Mouse (Mus musculus): ENCODE results near the gene Gck. TPM values are rescaled to one million over a fixed set of nuclear protein-coding genes. Genes with fewer than 3 reads are reported as not detected.

Gene Gck
- polyA plus RNA-seq, 1 experiment from 2014 or later = 3.9 TPM

DNA sequence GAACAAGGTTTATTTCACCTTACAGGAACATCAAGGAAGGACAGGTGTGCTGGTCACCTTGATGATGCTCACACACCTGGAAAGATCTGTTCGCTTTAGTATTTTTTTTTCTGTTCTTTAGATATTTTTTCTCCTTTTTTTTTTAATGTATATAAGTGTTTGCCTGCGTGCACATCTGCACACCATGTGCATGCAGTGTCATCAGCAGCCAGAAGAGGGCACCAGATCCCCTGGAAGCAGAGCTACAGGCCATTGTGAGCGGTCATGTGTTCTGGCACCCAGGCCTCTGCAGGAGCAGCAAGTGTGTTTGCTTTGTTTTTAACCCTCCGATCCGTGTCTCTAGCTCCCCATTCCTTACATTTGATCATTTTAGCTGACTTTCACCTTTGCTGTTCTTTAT, 70.0 kb downstream of the Gck start:
- WGBS = 40% methylated on average over 5 of the region's 5 CpGs
- peak; percentile 61 for DNase-seq (ENCODE audit: low spot score)
- ATAC-seq (ENCODE audit: low FRiP score) = no peak

DNA sequence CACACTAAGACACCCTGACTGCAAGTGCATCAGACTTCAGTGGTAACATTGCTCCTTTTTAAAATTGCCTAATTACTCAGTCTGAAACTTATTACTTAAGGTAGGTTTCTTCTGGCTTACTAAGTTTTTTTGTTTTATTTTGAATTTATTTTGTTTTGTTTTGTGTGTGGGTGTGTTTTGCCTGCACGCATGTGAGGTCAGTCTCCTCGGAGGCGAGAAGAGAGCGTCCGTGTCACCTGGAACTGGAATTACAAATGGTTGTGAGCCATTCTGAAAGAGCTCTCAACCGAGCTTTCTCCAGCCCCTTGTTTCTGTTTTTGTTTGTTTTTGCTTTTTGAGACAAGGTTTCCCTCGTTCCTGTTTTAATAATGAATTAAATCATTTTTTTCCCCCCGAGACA, 71.2 kb downstream of the Gck start:
- 39% methylated on average over 8 of the region's 8 CpGs for WGBS
- no peak for DNase-seq (ENCODE audit: low spot score)
- H3K36me3 ChIP-seq (replicated peaks; ENCODE audit: control insufficient read depth, insufficient read depth) = peaks cover 12% of the 10 kb centered on the region; the same call in 1 of the 2 replicates

More for the DNA sequence above, 70.0 kb downstream of the Gck start:
- Histone ChIP-seq H3K4me1 (replicated peaks; ENCODE audit: control insufficient read depth, insufficient read depth, low read length) (peaks cover 17% of the 10 kb centered on the region), H3K27me3 (ENCODE audit: control insufficient read depth, insufficient read depth, low read length) (no peaks in the 10 kb centered on the region), H3K9ac (no peak overlapping the region), H3K9me3 (ENCODE audit: control insufficient read depth, low read length) (no peaks in the 10 kb centered on the region), H3K4me3 (replicated peaks; ENCODE audit: low read length) (no peak overlapping the region), H3K36me3 (replicated peaks; ENCODE audit: control insufficient read depth, insufficient read depth) (0 out of 2 replicates have a peak, but pooled peaks cover under 1% of the 10 kb centered on the region), H3K4me2 (replicated peaks) (no peak overlapping the region), H3K27ac (no peak overlapping the region)

DNA sequence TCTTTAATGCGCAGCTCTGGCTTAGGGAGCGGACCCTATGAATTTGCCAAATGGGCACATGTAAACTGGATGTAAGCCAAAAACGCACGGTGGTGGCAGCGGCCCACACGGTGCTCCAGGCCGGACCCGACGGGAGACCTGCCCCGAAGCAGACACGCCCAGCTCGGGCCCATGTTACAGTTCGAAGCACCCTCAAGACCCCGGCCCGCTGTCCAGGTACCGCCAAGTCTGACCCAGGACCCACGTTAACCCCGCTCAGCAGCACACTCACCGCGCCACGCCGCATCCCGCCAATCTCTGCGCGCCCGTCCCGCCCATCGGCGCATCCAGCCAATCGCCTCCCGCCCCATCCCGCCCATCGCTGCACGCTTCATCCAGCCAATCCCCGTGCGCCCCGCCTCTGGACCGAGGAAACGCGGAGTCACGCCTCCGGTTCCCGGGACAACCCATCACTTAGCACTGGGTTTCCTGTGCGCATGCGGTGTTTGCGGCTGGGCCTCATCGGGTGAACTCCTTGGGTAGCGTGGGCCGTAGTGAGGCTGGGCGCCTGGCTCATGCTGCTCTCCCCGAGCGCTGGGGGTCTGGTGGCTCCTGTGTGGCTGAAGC, 71.9 kb downstream of the Gck start, which contains the start of gene Pold2:
TSS of gene Pold2 (minus strand) at position 372 of the 606 bp plus-strand sequence.
- H3K27me3 ChIP-seq (ENCODE audit: control insufficient read depth, insufficient read depth, low read length) = no peaks in the 10 kb centered on the region
- peak within 1 kb of the TSS; percentile 70 for H3K9ac ChIP-seq
- peak; percentile 99 for ATAC-seq (ENCODE audit: low FRiP score)
- H3K36me3 ChIP-seq (replicated peaks; ENCODE audit: control insufficient read depth, insufficient read depth) = peaks cover 18% of the 10 kb centered on the region
- peak within 1 kb of the TSS; percentile 76 for H3K4me3 ChIP-seq (replicated peaks; ENCODE audit: low read length)
- under 1% methylated on average over 51 of the region's 52 CpGs for WGBS
- peaks cover 17% of the 10 kb centered on the region for H3K4me1 ChIP-seq (replicated peaks; ENCODE audit: control insufficient read depth, insufficient read depth, low read length)
- DNase-seq (ENCODE audit: low spot score) = peak; percentile 96
- no peaks in the 10 kb centered on the region for H3K9me3 ChIP-seq (ENCODE audit: control insufficient read depth, low read length)
- H3K27ac ChIP-seq = peak within 1 kb of the TSS; percentile 92
- H3K4me2 ChIP-seq (replicated peaks) = peak within 1 kb of the TSS; percentile 74

More for the DNA sequence above, 71.2 kb downstream of the Gck start:
- H3K9me3 ChIP-seq (ENCODE audit: control insufficient read depth, low read length) = no peaks in the 10 kb centered on the region
- H3K4me3 ChIP-seq (replicated peaks; ENCODE audit: low read length) = peak overlapping the region; percentile 76
- ATAC-seq (ENCODE audit: low FRiP score) = no peak
- H3K27me3 ChIP-seq (ENCODE audit: control insufficient read depth, insufficient read depth, low read length) = no peaks in the 10 kb centered on the region
- H3K9ac ChIP-seq = peak overlapping the region; percentile 70
- peak overlapping the region; percentile 74 for H3K4me2 ChIP-seq (replicated peaks)
- H3K27ac ChIP-seq = peak overlapping the region; percentile 92
- peaks cover 17% of the 10 kb centered on the region for H3K4me1 ChIP-seq (replicated peaks; ENCODE audit: control insufficient read depth, insufficient read depth, low read length)

DNA sequence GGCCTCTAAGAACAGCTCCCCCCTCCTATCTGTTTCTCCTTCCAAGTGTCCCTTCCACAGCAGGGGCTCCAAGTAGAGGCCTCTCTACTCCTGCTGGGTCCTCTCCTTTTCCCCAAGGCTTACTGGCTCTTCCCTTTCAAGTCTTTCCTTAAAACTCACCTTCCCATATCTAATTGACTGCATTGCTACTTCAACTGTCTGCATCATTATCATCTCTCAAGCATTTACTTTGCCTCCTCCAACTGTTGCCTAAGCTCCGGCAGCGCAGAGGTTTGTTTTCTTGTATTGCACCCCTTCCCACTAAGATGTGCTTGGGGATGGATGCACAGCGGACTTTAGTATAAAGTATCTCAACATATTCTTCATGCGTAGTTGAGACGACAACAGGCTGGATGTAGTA, 72.5 kb downstream of the Gck start:
- Histone ChIP-seq H3K27ac (no peak overlapping the region), H3K9me3 (ENCODE audit: control insufficient read depth, low read length) (no peaks in the 10 kb centered on the region), H3K9ac (peak overlapping the region; percentile 64), H3K4me3 (replicated peaks; ENCODE audit: low read length) (peak overlapping the region; percentile 76), H3K4me2 (replicated peaks) (peak overlapping the region; percentile 74), H3K27me3 (ENCODE audit: control insufficient read depth, insufficient read depth, low read length) (no peaks in the 10 kb centered on the region), H3K4me1 (replicated peaks; ENCODE audit: control insufficient read depth, insufficient read depth, low read length) (peaks cover 17% of the 10 kb centered on the region), H3K36me3 (replicated peaks; ENCODE audit: control insufficient read depth, insufficient read depth) (peaks cover 24% of the 10 kb centered on the region)
- WGBS = 9% methylated on average over 5 of the region's 5 CpGs
- DNase-seq (ENCODE audit: low spot score) = no peak
- no peak for ATAC-seq (ENCODE audit: low FRiP score)

DNA sequence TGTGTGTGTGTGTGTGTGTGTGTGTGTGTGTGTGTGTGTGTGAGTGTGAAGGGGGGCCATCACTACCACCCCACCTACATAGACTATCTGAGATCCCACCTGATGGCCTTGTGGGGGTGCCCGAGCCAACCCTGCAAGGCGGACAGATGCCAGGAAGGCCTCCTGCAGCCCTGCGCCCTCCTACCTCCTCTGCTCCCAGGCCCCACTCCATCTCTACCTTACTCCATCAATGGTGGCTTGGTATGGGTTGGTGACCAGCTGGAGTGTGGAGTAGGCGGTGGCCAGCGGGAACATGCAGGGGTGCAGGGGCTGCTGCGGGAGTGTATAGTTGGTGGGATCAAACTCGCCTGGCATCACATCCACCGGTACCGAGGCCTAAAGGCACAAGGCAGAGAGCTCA, 76.7 kb downstream of the Gck start:
- WGBS = 96% methylated on average over 9 of the region's 9 CpGs

DNA sequence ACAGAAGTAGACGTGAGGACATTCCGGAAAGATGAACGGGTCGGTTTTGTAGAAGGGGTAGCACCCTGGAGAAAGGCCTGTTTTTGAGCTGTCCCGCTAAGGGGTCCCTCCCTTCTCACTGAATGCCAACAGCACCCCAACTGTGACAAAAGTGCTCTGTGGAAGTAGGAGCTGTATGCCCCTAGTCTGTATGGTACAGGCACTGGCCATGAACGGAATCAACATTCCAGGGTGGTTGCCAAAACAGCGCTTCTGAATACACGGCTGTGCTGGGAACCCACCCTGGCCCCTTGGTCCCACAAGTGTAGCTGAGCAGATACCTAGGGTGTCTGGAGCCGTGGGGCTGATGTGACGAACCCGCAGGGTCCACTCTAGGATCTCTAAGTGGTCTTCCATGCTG, 77.2 kb downstream of the Gck start:
- no peak overlapping the region for H3K4me3 ChIP-seq (replicated peaks; ENCODE audit: low read length)
- no peaks in the 10 kb centered on the region for H3K9me3 ChIP-seq (ENCODE audit: control insufficient read depth, low read length)
- no peak for ATAC-seq (ENCODE audit: low FRiP score)
- peaks cover 44% of the 10 kb centered on the region for H3K36me3 ChIP-seq (replicated peaks; ENCODE audit: control insufficient read depth, insufficient read depth)
- no peak overlapping the region for H3K4me2 ChIP-seq (replicated peaks)
- no peak overlapping the region for H3K9ac ChIP-seq
- H3K27ac ChIP-seq = no peak overlapping the region
- 95% methylated on average over 11 of the region's 11 CpGs for WGBS
- no peak for DNase-seq (ENCODE audit: low spot score)
- peaks cover 9% of the 10 kb centered on the region; the same call in 1 of the 2 replicates for H3K4me1 ChIP-seq (replicated peaks; ENCODE audit: control insufficient read depth, insufficient read depth, low read length)
- H3K27me3 ChIP-seq (ENCODE audit: control insufficient read depth, insufficient read depth, low read length) = no peaks in the 10 kb centered on the region

More for the DNA sequence above, 76.7 kb downstream of the Gck start:
- Histone ChIP-seq H3K4me2 (replicated peaks) (no peak overlapping the region), H3K9ac (no peak overlapping the region), H3K36me3 (replicated peaks; ENCODE audit: control insufficient read depth, insufficient read depth) (peaks cover 44% of the 10 kb centered on the region), H3K27ac (no peak overlapping the region), H3K27me3 (ENCODE audit: control insufficient read depth, insufficient read depth, low read length) (no peaks in the 10 kb centered on the region), H3K4me1 (replicated peaks; ENCODE audit: control insufficient read depth, insufficient read depth, low read length) (peaks cover 9% of the 10 kb centered on the region; the same call in 1 of the 2 replicates), H3K4me3 (replicated peaks; ENCODE audit: low read length) (no peak overlapping the region), H3K9me3 (ENCODE audit: control insufficient read depth, low read length) (no peaks in the 10 kb centered on the region)
- ATAC-seq (ENCODE audit: low FRiP score) (no peak), DNase-seq (ENCODE audit: low spot score) (no peak)

DNA sequence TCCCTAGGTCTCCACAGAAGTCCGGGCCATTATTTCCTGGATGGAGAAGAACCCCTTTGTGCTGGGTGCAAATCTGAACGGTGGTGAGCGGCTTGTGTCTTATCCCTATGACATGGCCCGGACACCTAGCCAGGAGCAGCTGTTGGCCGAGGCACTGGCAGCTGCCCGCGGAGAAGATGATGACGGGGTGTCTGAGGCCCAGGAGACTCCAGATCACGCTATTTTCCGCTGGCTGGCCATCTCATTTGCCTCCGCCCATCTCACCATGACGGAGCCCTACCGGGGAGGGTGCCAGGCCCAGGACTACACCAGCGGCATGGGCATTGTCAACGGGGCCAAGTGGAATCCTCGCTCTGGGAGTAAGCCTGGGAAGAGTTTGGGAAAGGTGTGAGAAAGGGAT, 79.8 kb downstream of the Gck start:
- Histone ChIP-seq H3K4me3 (replicated peaks; ENCODE audit: low read length) (no peak overlapping the region), H3K36me3 (replicated peaks; ENCODE audit: control insufficient read depth, insufficient read depth) (peaks cover 44% of the 10 kb centered on the region), H3K4me2 (replicated peaks) (no peak overlapping the region), H3K9ac (no peak overlapping the region), H3K4me1 (replicated peaks; ENCODE audit: control insufficient read depth, insufficient read depth, low read length) (no peaks in the 10 kb centered on the region), H3K27me3 (ENCODE audit: control insufficient read depth, insufficient read depth, low read length) (no peaks in the 10 kb centered on the region), H3K9me3 (ENCODE audit: control insufficient read depth, low read length) (no peaks in the 10 kb centered on the region), H3K27ac (no peak overlapping the region)
- no peak for DNase-seq (ENCODE audit: low spot score)
- ATAC-seq (ENCODE audit: low FRiP score) = no peak
- WGBS = 89% methylated on average over 16 of the region's 16 CpGs

DNA sequence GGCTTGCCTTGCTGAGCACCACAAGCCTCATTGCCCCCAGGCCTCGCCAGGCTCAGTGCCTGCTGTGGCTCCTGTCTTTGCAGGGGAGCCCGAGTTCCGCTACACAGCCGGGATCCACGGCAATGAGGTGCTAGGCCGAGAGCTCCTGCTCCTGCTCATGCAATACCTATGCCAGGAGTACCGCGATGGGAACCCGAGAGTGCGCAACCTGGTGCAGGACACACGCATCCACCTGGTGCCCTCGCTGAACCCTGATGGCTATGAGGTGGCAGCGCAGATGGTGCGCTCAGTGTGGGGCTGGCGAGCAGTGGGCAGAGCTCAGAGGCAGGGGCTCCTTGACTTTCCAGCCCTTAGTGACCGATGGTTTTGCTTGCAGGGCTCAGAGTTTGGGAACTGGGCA, 80.5 kb downstream of the Gck start:
- Histone ChIP-seq H3K4me1 (replicated peaks; ENCODE audit: control insufficient read depth, insufficient read depth, low read length) (no peaks in the 10 kb centered on the region), H3K27me3 (ENCODE audit: control insufficient read depth, insufficient read depth, low read length) (no peaks in the 10 kb centered on the region), H3K9me3 (ENCODE audit: control insufficient read depth, low read length) (no peaks in the 10 kb centered on the region), H3K9ac (no peak overlapping the region), H3K4me2 (replicated peaks) (no peak overlapping the region), H3K36me3 (replicated peaks; ENCODE audit: control insufficient read depth, insufficient read depth) (peaks cover 38% of the 10 kb centered on the region), H3K27ac (no peak overlapping the region), H3K4me3 (replicated peaks; ENCODE audit: low read length) (no peak overlapping the region)
- 94% methylated on average over 16 of the region's 16 CpGs for WGBS
- DNase-seq (ENCODE audit: low spot score) (no peak), ATAC-seq (ENCODE audit: low FRiP score) (no peak)

DNA sequence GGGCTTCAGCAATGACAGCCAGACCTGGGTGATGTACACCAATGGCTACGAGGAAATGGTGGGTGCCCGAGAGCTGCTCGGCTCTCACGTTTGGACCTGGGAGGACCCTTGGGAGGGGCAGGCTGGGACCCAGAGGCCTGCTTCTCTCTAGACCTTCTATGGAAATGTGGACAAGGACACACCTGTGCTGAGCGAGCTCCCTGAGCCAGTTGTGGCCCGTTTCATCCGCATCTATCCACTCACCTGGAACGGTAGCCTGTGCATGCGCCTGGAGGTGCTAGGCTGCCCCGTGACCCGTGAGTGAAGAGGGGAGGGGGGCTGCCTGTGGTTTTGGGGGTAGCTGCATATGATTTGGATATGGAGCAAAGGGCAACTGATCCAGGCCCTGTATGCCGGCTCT, 81.6 kb downstream of the Gck start:
- WGBS = 91% methylated on average over 12 of the region's 12 CpGs
- Histone ChIP-seq H3K27ac (no peak overlapping the region), H3K9ac (no peak overlapping the region), H3K4me1 (replicated peaks; ENCODE audit: control insufficient read depth, insufficient read depth, low read length) (no peaks in the 10 kb centered on the region), H3K4me3 (replicated peaks; ENCODE audit: low read length) (no peak overlapping the region), H3K4me2 (replicated peaks) (no peak overlapping the region), H3K36me3 (replicated peaks; ENCODE audit: control insufficient read depth, insufficient read depth) (peaks cover 28% of the 10 kb centered on the region), H3K9me3 (ENCODE audit: control insufficient read depth, low read length) (no peaks in the 10 kb centered on the region), H3K27me3 (ENCODE audit: control insufficient read depth, insufficient read depth, low read length) (peaks cover 2% of the 10 kb centered on the region; the same call in 1 of the 2 replicates)
- no peak for DNase-seq (ENCODE audit: low spot score)
- ATAC-seq (ENCODE audit: low FRiP score) = no peak
